Mouse (Mus musculus) kidney, adult 11 months (tissue): Measurements from ENCODE around the gene Kirrel.

Experiments used
- DNase-seq: peaks from one replicate; pipeline ENCODE4 v3.0.0; 2022

The Kirrel gene

DNA sequence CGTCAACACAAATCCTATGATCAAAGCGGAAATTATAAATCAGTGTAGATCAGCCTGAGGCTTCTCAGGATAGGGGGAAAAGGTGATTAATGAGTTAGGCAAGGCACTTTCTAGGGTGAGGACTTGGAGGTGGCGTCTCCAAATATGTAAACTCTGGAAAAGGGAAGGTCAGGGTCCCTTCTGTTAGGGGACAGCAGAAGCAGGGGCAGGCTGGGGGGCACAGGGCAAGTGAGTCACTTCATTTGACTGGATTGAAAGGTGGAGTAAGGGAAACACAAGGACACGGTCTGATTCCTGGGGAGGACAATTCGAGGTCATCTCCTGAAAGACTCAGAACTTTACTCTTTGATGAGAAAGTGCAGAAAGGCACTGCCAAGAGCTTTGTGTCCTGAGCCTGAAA, 97.6 kb downstream of the Kirrel start:
- DNase-seq = no peak

DNA sequence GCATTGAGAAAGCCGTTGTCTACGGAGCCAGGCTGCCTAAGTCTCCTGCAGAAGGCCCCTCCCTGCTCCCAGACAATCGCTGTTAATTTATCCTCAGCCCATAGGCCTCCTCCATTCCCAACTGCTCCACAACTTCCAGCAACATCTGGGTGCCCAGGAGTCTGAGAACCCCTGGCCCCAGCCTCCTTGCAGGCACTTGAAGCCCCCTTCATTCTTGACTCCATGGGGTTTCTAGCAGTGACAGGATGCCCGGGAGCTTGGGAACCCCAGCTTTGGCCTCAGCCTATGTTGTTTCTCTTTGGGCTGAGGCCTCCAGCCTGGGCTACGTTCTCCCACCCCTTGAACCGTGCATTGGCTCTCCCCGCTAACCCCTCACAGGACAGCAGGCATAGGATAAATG, 98.4 kb downstream of the Kirrel start:
- DNase-seq = no peak

DNA sequence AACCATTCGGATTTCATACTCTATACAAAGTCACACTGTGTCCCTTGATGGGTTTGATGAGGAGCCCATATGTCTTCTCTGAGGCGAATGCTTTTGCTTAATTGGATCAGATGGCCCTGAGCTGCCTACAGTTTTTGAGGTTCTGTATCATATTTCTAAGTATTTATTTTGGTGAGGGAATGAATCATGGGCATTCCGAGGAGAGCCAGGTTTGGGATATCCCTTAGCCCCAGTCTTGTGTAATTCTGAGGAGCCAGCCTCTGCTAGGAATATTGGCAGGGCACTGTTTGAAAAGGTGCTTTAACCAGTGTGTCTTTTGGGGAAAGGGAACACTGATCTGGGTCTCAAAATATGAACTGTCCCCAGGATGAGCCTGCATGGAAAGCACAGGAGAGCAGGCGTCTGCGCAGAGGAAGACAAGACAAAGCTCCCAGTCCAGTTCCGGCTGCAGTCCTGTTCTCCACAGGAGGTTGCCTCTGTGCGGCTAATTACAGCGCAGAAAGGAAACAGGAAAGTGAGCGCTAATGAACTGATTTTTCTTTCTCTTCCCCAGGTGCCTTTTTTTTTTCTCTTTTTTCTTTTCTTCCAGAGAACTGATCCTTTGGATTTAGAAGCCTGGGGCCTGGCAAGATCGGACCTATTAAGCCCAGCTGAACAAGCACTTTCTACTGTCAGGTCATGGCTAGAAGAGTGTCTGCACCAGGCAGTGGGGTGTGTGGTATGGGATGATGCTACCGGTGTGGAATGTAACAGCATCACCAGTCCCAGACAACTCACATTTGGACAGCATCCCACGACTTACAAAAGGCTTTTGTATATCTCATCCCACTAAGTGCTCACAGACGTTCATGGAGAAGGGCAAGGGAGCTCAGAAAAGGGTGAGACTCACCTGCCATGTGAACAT, 101.7 kb downstream of the Kirrel start:
- DNase-seq = no peak

DNA sequence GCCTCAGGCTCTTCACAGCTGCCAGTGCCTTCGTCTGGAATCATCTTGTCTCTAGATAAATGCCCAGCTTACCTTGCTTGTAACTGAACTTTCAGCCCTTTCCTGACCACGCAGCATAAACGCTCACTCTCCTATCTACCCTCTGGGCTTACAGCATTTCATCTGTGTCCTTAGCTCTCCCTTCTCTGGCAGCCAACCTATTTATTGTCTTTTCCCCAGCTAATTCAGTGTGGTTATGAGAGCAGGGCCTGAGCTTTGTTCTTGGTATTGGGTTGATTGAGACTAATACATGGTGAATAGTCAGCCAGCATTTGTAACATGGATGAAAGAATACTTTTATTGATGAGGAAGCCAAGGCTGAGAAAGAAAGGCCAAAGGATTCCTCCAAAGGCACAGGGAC, 102.4 kb downstream of the Kirrel start:
- DNase-seq = no peak

DNA sequence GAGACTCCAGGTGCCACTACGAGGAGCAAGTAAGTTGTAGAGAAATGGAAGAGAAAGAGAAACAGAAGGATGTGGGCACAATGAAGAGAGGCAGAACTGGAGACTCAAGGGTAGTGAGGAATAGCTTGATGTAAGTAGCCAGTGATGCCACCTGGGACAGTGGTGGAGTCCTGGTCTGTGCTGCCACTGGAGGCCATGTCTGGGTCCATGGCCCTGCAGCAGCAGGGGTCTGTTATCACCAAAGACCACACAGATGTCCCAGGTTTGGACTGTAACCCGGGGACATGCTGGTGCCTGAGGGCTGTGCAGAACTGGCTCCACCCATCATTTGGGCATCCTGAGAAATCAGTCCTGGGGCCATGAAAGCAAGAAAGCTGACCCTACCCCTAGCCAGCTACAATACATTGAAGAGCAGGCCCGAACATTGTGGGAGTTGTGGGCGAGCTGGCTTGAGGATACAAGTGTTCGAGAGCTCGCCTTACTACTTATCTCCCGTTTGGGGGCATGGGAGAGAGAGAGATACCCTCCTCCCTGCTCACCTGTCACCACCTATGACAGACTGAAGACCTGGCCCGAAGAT, 107.1 kb downstream of the Kirrel start:
- DNase-seq = no peak

DNA sequence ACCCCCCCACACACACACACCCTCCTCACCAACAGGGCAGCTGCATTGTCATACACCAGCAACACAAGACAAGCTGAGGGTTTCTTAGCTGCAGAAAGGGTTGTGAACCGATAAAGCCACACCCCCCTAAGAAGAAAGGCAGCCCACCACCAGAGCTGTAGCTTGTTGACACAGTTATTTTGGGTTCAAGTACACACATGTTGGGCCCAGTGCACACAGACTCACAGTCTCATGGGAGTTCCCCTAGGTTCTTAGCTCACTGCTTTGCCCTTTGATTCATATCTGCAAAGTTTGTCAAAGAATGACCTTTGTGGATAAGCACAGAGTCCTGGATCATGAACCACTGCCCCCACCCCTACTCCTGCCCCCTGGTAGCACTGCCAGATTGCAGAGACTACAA, 120.6 kb downstream of the Kirrel start:
- DNase-seq = no peak

DNA sequence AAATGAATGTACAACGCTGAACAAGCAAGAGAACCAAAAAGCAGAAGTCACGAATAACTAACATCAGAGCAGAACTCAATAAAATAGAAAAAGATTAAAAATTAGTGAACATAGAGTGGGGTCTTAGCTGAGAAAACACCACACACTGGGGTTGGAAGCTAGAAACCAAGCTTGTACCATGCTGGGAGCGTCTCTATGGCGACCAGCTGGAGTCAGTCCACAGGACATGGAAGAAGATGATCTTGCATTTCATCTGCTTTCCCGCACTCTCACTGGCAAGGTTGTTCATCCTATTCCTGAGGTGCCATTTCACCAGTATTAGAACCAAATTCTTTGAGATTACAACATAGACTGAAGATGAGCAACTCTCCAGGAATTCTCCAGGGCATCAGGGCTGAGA, 126.7 kb downstream of the Kirrel start:
- no peak for DNase-seq

DNA sequence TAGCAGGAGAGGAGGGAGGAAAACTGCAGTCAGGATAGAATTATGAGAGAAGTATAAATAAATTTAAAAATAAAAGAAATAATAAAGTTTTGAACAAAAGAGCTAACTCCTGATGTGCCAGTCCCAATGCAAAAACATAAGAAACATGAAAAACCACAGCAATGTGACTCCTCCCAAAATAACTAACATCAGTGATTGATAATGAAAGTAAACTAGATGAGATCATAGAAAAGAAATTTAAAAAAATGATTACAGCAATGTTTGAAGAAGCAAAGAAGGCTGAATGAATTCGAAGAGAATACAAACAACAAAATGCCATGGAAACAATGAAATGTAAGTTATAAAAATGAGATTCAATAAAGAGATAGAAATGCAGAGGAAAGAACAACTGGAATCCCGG, 132.8 kb downstream of the Kirrel start:
- DNase-seq = no peak

DNA sequence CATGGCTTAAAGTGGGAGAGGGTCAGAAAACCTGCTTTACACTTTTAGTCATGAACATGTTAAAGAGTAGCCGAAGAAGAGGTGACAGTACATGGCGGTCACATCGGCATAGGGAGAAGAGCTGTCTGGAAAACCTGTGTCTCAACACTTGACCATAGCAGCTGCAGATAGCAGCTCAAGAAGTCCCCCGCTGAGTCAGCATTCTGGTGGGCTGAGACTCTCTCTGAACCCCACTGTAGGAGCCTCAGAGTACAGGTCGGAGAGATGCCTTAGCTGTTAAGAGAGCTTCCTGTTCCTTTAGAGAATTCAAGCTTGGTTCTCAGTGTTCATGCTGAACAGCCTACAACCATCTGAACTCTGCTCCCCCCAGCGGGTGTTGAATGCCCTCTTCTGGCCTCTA, 136.0 kb downstream of the Kirrel start:
- DNase-seq = no peak

DNA sequence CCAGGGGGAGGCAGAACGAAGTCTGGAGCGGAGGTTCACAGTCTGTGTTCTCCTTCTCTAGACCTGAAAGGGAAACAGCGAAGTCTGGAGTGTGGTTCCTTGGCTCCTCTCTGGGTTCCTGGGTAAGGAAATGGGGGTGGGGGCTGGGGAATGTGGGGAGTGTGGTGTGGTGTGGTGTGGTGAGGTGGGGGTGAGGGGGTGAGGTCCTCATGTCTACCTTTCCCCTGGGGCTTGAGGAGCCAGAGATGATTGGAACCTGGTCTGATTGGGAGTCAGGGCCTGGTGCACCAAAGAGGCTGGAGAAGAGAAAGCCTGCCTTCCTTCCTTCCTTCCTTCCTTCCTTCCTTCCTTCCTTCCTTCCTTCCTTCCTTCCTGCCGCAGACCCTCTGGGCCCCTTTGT, 140.5 kb downstream of the Kirrel start:
- DNase-seq = no peak

DNA sequence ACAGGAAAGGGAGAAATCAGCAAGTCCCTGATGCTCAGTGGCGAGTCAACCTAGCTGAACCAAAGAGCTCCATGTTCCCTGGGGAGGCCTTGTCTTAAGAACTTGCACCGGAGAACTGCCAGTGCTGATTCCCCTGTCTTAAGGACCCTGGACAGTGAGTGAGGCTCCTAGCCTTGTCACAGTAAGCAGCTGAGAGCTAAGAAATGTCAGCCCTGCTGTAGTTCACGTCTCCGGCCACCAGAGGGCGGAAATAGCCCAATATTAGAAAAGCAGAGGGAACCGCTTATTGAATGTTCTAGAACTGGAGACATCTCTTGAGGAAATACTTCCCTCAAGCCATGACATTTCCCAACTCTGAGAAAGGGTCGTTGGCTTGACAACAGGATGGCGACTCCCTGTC, 141.2 kb downstream of the Kirrel start:
- DNase-seq = peak; percentile 38

DNA sequence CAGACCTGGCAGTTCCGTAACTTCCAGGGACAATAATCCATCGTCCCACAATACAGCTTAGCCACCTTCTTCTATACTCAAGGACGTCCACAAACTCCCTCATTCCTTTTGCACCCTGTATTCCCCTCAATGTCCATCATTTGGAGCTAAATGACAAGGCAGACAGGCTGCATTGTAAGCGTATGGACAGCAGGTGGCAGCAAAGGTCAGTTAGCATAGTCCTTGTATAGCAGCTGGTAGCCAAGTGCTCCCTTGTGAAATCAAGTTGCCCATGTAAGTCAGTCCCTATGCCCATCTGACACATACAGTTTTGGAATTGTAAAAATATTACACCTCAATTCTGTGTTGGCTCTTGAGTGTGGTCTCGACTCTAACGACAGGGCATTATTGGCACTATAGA, 143.7 kb downstream of the Kirrel start:
- DNase-seq = peak; percentile 26
